Mouse (Mus musculus) T-helper 2 cell (primary cell): Measurements from ENCODE around the gene Rbms1.

Source experiments
- in situ Hi-C: fragments of 300-600 bp; cut with MboI, MseI; formaldehyde crosslinking; loops from one replicate; pipeline ENCODE4 v1.15.1; 2025; ENCODE audit warnings: high pct_unique_total_duplicates

Rbms1 gene

GRCm38 (mm10) chr2:60774501-60774900 lies 188.5 kb downstream of the Rbms1 start:
- in situ Hi-C loops, result no loop called here

- in situ Hi-C loops, result no loop called here
These were observed 189.4 kb downstream of the Rbms1 start for GRCm38 (mm10) chr2:60773592-60773991.

- in situ Hi-C loops, result no loop called here
These were observed 196.6 kb downstream of the Rbms1 start for GRCm38 (mm10) chr2:60766420-60766819.

- in situ Hi-C loops, result no loop called here
These were observed 206.8 kb downstream of the Rbms1 start for GRCm38 (mm10) chr2:60756218-60756617.

- in situ Hi-C loops, result no loop called here
These were observed 207.9 kb downstream of the Rbms1 start for GRCm38 (mm10) chr2:60755101-60755500.

GRCm38 (mm10) chr2:60751274-60751673 lies 211.7 kb downstream of the Rbms1 start:
- in situ Hi-C loops, result no loop called here

GRCm38 (mm10) chr2:60750591-60750990 lies 212.4 kb downstream of the Rbms1 start:
- in situ Hi-C loops, result no loop called here

- in situ Hi-C loops, result no loop called here
These were observed 214.4 kb downstream of the Rbms1 start for GRCm38 (mm10) chr2:60748585-60748984.

GRCm38 (mm10) chr2:60747590-60747989 lies 215.4 kb downstream of the Rbms1 start:
- in situ Hi-C loops, result no loop called here

GRCm38 (mm10) chr2:60744674-60745073 lies 218.3 kb downstream of the Rbms1 start:
- in situ Hi-C loops, result no loop called here

- in situ Hi-C loops, result loop anchor here (5.0 kb wide), 1 partner anchor 733 kb away; no protein-coding TSS in a partner anchor
These were observed 223.4 kb downstream of the Rbms1 start for GRCm38 (mm10) chr2:60739389-60740137.

- in situ Hi-C loops, result no loop called here
These were observed 232.1 kb downstream of the Rbms1 start for GRCm38 (mm10) chr2:60730929-60731328.

- in situ Hi-C loops, result no loop called here
These were observed 233.0 kb downstream of the Rbms1 start for GRCm38 (mm10) chr2:60730024-60730423.

GRCm38 (mm10) chr2:60728902-60729585 lies 233.9 kb downstream of the Rbms1 start:
- in situ Hi-C loops, result no loop called here

GRCm38 (mm10) chr2:60724660-60725059 lies 238.3 kb downstream of the Rbms1 start:
- in situ Hi-C loops, result no loop called here

- in situ Hi-C loops, result no loop called here
These were observed 240.0 kb downstream of the Rbms1 start for GRCm38 (mm10) chr2:60722967-60723366.

GRCm38 (mm10) chr2:60722514-60722913 lies 240.5 kb downstream of the Rbms1 start, which contains the start of gene Itgb6:
Gene Itgb6 (minus strand): TSS chr2:60722643.
- in situ Hi-C loops, result no loop called here

- in situ Hi-C loops, result no loop called here
These were observed 242.1 kb downstream of the Rbms1 start for GRCm38 (mm10) chr2:60720906-60721305.

- in situ Hi-C loops, result no loop called here
These were observed 242.8 kb downstream of the Rbms1 start for GRCm38 (mm10) chr2:60720205-60720604.

GRCm38 (mm10) chr2:60717348-60717747 lies 245.6 kb downstream of the Rbms1 start:
- in situ Hi-C loops, result no loop called here

GRCm38 (mm10) chr2:60716549-60716948 lies 246.4 kb downstream of the Rbms1 start:
- in situ Hi-C loops, result no loop called here

GRCm38 (mm10) chr2:60715771-60716170 lies 247.2 kb downstream of the Rbms1 start:
- in situ Hi-C loops, result no loop called here

- in situ Hi-C loops, result no loop called here
These were observed 248.0 kb downstream of the Rbms1 start for GRCm38 (mm10) chr2:60714971-60715502.
